Mouse (Mus musculus) naive thymus-derived CD4-positive, alpha-beta T cell, adult 2 months (primary cell): ENCODE measurements around the gene Ttf2.

ENCODE experiments used
- DNase-seq: peaks from one replicate; pipeline ENCODE4 v3.0.0-alpha.2; 2011; ENCODE audit warnings: low read depth

The Ttf2 gene

GRCm38 (mm10) chr3:100911498-100912213 lies 57.8 kb downstream of the Ttf2 start:
- DNase-seq, result no peak

DNA sequence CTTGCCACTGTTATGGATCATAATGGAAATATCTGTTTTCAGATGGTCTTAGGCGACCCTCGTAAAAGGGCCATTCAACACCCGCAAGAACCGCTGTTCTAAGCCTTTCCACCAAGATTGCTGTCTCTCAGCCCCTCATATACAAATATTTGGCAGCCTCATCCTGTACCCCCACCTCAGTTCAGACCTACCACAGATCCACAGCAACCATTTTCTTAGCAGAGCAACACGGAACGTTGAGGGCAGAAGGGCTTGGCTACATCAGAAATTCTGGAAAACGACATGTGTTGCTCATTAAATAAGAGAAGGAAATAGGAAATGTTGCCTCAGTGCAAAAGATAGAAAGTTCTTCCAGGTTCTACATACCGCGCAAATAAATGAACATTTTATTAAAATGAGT lies 58.4 kb downstream of the Ttf2 start:
- no peak for DNase-seq

- DNase-seq, result no peak
Observed at GRCm38 (mm10) chr3:100910621-100911020, 58.8 kb downstream of the Ttf2 start.

DNA sequence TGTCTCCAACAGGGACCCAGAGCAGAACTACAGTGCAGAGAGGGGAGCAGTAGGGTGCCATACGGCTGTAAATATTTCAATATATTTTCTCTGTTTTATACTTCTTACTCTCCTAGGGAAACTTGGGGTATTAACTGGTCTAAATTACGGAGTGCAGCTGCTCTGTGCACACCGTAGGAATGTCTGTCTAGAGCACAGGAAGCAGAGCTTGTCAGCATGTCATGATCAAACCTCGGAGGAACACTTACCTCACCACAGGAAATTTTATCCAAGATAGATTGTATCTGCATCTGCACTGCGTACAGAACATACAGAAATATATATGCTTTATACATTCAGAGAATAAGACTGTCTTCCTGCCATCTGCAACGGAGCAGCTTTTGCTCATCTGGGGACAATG lies 60.9 kb downstream of the Ttf2 start:
- no peak for DNase-seq

- peak; percentile 23 for DNase-seq
Observed at GRCm38 (mm10) chr3:100906916-100907315, 62.5 kb downstream of the Ttf2 start.

DNA sequence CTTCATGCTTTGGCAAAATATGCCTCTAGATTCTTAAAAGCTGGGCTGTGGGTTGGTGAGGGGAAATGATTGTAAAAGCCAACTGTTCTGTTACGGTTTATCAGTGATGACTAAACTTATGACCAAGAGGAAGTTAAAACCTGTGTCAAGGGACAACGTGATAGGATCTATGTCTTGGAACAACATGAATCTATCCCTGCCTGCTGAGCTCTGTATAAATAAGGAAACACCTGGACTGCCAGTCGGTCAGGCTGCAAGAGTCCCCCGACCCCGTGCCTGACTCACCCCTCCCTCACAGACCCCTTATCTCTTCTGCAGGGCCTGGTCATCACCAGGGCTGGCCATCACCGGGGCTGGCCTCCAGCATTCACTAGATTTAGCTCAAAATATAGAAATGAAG lies 63.3 kb downstream of the Ttf2 start:
- no peak for DNase-seq

GRCm38 (mm10) chr3:100895500-100895899 lies 74.0 kb downstream of the Ttf2 start:
- DNase-seq, result no peak

DNA sequence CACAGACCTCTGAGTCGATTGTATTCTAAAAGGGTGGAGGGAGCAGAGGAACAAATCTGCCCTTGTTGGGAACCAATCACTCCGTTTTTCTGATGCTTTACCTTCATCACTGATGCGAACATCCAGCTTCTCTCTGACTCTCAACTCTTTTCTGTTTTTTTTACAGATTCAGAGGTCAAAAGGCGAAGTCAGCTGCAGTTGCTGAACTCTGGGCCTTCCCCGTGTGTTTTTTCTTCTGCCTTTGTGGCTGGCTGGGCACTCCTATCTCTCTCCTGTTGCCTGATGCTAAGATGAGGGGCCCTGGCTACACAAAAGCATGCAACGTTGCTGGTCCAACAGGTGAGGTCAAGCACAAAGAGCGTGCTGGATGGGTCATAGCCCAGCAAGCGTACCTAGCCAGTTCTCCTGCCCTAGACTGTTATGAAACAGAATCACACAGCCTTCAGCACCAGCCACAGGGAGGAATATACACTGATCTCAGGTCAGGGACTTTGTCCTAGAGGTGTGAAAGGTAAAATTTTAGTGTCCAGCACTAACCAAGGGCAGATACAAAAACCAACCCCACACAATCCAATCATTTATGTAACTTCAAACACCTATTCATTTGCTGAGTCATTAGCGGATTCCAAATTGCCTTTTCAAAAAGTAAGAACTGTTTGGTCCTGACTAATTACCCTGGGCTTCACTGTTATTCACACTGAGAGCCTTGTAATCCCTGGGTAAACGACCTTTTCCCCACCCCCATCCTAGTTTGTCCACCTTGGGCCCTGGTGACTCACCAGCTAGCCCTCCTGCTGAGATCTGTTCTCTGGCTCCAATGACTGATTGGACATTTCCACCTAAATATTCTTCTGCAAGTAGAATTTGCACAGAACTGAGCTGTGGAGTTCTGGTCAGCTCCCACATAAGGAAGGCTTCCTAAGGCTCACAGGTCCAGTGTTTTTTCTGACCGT lies 76.8 kb downstream of the Ttf2 start:
- no peak for DNase-seq

DNA sequence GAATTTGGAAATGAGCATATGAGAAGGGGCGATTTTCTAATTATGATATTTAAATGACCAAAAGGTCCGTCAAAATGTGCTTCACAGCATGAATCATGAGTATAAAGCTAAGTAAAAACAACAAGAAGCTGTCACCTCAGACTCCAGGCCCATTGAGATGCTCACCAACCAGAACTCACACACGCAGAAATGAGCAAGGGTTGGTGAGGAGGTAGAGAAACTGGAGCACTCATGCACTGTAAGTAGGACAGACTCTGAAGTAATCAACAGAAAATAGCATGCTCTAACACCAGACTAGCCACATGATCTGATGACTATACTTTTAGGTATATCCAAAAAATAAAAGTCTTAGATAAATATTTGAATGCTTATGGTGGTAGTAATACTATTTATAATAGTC lies 79.1 kb downstream of the Ttf2 start:
- no peak for DNase-seq

DNA sequence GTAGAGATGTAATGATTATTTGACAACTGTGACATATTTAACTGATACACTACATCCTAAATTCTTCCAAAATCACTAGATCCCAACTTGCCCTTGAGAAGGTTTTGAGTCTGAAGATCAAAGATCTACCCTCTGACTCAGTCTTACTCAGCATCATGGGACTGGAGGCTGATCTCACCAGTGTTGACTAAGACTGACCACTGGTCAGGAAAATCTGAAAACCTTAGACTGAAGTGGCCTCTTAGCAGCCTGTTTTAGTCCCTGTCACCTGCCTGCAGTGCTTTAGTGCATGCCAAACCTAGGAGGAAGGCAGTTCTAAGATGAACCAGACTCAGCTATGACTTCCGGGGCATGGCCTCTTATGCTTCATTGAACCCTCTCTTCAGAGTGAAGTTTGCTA lies 80.2 kb downstream of the Ttf2 start:
- no peak for DNase-seq
